Mouse (Mus musculus): Measurements from ENCODE around the gene Msi1.
"Not testable (repeated sequence)": the region's sequence is repeated elsewhere in the genome, so short reads cannot be mapped to it uniquely, and the experiment has no call there.

Gene Msi1

DNA sequence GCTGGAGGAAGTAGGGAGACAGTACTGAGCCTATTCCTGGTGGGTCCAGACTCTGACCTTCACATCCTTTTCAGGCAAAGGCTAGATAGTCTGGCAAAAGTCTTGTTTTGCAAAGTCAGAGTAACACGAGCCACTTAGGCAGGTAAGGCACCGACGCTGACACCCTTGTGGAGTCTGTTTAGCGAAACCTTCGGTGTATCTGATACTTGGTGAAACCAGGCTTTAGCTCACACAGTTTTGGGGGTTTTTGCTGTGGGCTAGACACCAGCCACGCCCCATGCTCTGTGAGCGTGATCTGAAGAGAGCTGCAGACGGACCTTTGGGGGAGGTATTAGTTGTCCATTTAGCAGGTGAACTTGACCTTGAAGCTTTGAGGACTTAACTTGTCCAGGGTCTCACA is 3.8 kb downstream of the Msi1 start:
- no peak for DNase-seq (ENCODE audit: extremely low read depth, low read depth, low spot score)

DNA sequence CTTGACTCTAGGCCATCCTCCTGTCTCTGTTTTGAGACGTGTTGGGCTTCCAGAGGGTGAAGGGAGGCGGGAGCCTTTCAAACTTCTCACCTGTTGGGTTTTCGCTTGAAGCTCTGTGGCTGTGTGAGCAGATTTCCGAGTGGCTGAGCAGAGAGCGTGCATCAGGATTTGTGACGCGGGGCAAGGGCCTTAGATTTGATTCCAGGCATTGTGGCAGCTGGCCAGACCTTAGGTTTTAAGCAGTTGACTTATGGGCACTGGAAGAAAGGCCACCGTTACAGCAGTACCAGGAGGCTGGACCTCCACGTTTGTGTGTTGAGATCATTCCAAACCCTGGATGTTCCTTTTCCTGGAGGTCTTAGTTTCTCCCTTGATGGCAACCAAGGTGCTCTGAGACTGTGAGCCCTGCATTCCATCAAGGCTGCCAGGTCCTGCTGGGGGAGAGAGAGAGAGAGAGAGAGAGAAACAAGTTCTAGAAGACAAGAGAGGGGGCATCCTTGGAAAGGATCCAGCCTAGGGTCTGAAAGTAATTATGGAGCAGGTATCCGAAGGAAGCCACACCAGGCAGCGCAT is 5.0 kb downstream of the Msi1 start:
- DNase-seq (ENCODE audit: extremely low read depth, low read depth, low spot score): no peak

DNA sequence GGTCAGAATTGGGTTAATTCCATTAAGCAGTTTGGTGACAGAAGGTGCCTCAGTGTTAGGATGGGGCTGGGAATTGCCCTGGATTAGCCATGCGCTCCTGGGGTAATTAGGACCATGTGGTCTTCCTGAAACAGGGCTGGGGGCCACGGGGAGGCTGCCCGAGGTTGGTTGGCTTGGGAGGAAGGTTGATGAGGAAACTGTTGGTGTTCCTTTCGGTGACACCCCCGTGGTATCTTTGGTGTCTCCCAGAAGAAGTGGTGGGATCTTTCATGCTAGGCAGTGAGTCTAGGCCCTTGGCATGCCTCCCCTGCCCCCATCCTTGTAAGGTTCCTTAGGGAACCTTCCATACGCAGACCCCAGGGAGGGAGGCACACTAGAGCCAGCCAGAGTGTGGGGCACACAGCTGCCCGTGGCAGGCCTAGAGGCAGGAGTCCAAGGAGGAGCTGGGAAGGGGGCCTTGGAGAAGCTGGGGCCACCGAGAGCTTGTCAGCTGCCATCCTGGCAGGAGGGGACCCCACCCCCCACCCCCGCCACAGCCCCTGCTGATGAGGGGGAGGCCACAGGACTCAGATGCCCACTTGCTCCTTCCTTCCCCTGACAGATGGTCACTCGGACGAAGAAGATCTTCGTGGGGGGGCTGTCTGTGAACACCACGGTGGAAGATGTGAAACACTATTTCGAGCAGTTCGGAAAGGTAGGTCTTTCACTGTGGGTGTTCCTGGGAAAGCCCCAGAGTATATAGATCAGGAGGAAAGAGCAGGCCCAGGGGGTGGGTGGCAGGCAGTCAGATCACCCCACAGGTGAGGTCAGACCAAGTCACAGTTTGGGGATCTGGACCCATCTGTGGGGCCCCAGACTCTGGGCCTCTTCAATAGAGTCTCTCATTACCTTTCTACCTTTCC is 5.7 kb downstream of the Msi1 start:
- DNase-seq (ENCODE audit: extremely low read depth, low read depth, low spot score): no peak

DNA sequence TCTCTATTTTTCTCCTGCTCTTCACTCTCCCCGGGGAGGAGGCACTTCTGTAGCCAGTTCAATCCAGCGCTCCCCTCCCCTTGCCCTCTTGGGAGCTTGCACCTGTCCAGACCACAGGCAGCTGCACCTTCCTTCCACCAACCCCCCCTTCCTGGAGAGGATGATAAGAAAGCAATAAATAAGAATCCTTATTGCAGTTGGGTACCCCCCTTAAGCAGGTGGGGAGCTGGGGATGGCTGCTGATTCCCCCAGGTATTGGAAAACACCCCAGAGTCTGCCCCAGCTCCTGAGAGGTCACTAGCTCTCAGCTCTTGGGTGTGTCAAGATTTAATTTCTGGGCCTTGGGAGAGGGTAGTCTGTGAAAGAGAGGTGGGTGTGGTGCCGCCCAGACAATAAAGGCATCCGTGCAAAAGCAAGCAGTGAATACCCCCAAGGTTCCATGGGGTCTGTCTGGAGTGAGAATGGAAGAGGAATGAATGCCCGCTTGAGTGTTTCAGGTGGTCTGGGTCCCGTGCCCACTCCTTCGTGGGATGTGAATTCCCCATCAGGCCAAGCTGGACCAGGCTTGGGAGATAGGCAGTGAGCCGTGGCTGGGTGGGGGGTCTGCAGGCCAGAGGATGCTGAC is 6.5 kb downstream of the Msi1 start:
- no peak for DNase-seq (ENCODE audit: extremely low read depth, low read depth, low spot score)

DNA sequence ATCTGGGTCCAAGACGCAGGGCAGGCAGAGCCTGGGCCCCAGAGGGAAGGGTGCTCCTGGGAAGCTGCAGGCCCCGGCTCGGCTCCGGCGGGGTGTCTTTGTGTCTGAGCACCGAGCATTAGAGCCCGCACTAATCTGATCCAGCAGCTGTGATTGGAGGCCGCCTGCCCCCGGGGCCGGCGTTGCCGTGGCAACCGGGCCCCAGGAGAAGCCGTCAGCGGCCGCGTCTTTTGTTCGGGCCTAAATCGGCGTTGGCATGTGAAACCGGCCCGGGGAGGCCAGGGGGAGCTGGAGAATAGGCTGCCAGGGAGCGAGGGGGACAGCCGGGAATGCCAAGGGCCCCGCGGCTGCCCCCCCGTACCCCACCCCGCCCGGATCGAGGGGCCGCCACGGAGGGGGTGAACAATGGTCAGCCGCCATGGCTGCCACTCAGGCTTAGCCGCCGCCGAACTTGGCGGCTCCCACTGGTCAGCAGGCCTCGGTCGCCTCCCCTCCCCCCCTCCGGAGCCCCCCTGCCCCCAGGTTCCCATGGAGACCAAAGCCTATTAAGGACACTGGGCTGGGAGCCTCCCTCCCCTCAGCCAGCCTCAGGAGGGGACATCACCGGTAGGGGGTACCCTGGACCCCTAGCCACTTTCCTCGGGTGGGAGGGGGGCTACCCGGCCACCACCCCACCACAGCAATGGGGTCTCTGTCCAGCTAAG is 7.2 kb downstream of the Msi1 start:
- no peak for DNase-seq (ENCODE audit: extremely low read depth, low read depth, low spot score)

DNA sequence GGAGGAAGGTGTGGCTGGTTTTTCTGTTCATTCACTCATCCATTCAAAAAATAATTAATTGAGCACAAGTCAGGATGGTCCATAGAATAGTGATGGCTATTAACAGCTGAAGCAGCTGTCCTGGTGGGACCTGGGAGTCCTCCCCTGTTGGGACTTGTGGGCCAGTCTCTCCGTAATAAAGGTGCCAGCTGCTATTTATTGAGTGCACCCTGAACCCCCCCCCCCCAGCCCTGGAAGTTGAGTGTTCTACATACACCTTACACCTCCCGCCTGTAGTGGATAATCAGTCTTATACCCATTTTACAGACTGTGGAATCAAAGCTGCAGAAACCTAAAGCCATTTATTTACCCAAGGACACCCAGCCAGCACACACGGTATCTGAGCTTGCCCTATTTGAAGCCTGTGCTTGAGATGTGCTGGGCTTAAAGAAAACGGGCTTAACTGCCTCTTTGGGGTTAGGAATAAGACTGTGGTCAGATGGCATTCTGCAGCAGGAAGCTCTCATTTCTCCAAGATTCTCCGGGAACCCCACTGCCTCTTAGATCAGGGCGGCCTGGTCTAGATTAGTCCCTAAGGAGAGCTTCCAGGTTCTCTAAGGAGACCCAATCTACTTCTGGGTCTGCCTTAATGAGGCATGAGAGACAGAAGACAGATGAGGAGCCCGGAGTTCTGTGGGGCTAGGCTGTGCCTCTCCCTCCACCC is 8.0 kb downstream of the Msi1 start:
- no peak for DNase-seq (ENCODE audit: extremely low read depth, low read depth, low spot score)

DNA sequence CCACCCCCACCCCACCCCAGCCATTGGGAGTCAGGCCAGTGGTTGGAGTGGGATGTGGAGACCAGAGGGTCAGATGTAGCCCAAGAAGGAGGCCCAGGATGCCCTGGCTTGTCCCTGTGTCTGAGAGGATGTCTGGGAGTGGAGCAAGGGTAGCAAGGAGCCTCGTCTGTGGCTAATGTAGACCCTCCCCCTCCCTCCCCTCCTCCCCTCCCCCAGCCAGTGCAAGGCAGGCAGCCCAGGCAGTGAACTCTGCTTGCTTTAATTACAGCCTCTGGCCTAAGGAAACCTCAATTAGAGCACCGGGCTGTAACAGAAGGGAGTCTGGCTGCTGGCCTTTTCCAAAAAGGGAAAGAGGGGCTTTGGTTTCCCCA is 8.5 kb downstream of the Msi1 start:
- no peak for DNase-seq (ENCODE audit: extremely low read depth, low read depth, low spot score)

DNA sequence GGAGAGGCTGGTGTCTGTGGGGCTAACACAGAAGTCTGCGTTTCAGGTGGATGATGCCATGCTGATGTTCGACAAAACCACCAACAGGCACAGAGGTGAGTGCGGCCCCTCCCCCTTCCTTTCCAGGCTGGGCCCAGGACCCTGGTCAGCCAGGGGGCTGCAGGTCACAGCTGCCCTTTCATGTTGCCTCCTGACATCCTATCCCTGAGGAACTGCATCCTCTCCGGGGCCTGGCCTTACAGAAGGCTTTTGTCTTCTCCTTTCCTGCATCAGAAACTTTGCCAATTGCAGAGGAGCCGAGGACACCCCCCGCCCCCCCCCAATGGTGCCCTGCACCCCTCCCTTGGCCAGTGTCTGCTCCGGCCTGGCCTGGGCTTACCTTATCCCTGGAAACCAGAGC is 9.3 kb downstream of the Msi1 start:
- no peak for DNase-seq (ENCODE audit: extremely low read depth, low read depth, low spot score)

DNA sequence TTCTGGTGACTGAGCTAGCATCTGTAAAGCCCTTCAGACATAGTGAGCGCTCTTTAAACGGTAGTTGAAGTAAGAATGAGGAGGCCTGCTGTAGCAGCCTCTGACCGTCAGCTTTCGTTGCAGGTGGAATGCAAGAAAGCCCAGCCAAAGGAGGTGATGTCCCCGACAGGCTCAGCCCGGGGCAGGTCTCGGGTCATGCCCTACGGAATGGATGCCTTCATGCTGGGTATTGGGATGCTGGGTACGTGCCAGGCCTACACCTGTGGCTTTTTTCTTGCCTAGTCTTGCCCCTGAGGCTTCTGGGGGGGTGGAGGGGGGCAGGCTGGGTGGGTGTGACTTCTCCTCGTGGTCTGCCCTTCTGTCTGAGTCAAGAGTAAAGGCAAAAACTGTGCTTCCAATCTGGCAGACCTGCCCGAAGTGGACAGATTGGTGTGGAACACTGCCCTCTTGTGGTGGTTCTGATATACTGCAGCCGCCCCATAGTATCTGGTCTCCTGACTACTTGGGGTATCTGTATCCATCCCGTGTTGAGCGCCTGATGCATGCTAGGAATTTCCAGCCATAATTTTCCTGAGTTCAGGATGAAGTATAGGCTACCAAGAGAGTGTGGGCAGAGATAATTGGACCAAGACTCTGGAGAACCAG is 11.9 kb downstream of the Msi1 start:
- DNase-seq (ENCODE audit: extremely low read depth, low read depth, low spot score): no peak

DNA sequence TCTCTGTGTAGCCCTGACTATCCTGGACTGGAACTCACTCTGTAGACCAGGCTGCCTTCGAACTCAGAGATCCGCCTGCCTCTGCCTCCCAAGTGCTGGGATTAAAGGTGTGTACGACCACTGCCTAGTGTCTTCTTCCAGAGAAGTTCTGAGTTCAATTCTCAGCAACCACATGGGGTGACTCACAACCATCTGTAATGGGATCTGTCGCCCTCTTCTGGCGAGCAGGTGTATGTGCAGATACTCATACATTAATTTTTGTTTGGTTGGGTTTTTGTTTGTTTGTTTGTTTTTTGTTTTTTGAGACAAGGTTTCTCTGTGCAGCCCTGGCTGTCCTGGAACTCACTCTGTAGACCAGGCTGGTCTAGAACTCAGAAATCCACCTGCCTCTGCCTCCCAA is 13.3 kb downstream of the Msi1 start:
- DNase-seq (ENCODE audit: extremely low read depth, low read depth, low spot score): not testable (repeated sequence)

DNA sequence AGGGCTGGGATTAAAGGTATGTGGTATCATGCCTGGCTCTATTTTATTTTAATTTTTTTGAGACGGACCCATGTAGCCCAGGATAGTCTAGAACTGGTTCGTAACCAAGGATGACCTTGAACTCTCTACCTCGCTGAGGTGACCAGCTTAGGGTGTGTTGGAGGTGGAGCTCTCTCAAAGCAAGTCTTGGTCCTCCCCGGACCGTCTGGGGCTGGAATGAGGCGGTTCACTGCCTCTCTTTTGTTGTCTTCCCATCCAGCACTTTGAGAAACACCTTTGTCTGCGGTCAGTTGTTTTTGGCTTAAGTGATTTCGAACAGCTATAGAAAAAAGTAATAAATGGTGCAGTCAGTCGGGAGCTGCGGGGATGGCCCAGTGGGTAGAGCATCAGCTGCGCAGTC is 14.7 kb downstream of the Msi1 start:
- no peak for DNase-seq (ENCODE audit: extremely low read depth, low read depth, low spot score)

DNA sequence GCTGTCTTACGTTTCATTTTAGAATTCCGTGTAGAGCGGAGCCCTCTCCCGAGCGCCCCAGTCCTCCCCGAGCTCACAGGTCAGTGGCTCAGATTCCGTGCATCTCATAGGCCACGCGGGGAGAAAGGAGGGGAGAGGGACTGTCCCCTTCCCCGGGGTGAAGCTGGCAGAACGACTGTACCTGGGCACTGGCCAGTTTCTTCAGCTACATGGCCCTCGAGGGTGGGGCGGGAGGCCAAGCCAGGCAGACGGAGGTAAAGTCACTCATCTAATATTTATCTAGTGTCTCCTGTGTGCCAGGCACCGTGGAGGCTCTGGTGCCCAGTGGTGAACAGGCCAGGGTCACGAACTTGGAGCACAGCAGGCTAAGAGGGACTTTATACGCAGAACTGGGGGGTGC is 17.7 kb downstream of the Msi1 start:
- DNase-seq (ENCODE audit: extremely low read depth, low read depth, low spot score): no peak

DNA sequence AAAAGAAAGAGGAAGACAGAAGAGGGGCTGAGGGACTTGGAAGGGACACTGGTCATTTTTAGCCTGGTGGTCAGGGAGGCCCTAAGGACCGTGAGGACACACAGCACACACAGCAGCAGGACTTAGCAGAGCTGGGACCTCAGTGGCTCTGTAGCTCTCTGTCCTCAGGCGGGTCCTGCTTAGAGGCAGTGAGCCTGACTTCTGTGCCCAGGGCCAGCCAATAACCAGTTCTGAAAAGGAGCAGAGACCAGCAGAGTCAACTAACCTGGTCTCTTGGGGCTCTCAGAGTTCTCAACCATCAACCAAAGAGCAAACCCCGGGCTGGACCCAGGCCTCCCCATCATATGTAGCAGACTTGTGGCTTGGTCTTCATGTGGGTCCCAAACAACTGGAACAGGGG is 19.8 kb downstream of the Msi1 start:
- DNase-seq (ENCODE audit: extremely low read depth, low read depth, low spot score): no peak

DNA sequence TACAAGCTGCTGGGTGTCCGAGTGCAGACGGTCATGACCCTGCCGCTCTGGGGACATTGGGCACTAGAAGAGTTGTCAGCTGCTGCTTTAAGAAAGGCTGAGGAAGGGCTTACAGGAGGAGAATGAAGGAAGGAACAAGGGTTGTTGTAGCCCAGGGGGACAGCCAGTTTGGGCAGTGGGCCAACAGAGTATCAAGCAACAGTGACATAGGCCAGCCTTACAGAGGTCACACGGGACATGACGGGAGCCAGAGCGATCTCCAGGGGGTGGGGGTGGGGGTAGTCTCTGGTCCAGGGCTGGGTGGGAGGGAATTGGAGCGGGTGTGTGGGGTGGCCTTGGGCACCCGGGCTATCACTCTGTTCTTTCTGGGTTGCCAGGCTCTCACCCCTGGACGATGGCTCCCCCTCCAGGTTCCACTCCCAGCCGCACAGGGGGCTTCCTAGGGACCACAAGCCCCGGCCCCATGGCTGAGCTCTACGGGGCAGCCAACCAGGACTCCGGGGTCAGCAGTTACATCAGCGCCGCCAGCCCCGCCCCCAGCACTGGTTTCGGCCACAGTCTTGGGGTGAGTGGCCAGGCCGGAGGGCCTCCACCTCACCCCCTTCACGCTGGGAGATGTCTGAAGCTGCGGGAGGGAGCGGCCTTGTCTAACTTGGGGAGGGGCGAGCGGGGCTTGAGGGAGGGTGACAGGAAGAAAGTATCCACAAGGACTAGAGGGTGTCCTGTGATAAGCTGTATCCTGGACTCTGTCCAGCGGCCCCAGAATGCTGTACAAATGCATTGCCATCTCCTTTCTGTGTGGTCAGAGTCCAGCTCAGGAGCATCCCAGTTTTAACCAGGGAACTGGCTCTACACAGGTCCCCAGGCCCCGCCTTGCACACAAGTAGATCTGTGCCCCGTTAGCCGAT is 21.3 kb downstream of the Msi1 start:
- no peak for DNase-seq (ENCODE audit: extremely low read depth, low read depth, low spot score)

DNA sequence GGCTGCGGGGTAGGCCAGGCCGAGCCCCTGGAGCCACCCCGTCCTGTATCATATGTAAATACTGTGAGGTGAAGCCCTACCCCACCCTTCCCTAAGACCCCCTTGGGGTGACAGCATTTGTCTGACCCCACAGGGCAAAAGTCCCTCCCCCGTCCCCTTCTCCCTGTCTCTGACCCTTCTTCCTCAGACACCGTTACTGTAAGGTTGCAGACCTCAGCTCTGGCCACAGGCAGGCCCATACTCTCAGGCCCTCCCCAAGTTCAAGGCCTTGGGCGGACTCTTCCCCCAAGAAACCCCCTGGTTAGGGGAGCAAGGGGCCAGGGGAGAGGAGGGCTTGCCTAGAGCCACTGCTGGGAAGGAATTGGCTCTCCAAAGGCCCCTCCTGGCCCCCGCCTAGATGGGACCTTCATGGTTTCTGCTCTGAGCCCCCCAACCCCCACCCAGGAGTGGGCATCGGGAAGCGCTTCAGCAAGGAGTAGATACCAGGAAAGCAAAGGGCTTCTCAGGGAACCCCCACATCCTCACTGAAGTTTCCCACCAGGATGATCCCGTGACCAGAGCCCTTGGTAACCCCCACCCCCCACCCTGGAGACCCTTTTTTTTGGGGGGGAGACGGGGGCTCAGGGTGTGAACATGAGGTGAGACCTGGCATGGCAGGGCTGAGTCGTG is 25.2 kb downstream of the Msi1 start:
- no peak for DNase-seq (ENCODE audit: extremely low read depth, low read depth, low spot score)

DNA sequence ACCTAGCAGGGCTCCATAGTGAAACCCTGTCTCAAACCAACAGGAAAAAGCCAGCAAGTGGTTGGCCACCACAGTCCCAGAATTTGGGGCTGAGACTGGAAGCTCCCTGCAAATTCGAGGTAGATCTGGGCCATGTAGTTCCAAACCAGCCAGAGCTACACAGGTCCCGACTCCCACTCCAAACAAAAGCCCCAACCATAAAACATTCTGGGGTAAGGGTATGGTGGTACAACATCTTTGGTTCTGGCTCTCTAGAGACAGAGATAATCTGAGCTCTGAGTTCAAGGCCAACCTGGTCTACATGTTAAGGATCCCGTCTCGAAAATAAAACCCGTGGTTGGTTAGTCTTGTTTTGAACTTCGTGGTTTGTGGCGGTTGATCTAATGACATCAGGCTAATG is 26.4 kb downstream of the Msi1 start:
- no peak for DNase-seq (ENCODE audit: extremely low read depth, low read depth, low spot score)

DNA sequence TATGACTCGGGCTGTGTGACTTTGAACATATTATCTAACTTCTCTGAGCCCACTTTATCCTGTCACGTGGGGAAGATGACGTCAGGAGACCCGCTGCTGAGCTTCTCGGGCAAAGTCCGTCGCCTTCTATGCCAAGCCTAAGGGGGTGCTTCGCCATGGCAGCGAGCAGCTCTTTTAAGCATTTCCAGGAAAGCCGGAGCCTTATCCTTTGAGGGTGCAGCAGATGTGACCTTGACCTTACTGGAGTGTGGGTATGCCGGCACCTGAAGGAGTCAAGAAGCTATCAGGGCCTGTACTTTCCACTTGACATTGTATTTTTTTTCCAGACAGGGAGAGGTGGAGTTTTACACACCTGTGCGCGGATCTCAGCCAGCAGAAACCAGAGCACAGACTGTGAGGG is 29.5 kb downstream of the Msi1 start:
- no peak for DNase-seq (ENCODE audit: extremely low read depth, low read depth, low spot score)

DNA sequence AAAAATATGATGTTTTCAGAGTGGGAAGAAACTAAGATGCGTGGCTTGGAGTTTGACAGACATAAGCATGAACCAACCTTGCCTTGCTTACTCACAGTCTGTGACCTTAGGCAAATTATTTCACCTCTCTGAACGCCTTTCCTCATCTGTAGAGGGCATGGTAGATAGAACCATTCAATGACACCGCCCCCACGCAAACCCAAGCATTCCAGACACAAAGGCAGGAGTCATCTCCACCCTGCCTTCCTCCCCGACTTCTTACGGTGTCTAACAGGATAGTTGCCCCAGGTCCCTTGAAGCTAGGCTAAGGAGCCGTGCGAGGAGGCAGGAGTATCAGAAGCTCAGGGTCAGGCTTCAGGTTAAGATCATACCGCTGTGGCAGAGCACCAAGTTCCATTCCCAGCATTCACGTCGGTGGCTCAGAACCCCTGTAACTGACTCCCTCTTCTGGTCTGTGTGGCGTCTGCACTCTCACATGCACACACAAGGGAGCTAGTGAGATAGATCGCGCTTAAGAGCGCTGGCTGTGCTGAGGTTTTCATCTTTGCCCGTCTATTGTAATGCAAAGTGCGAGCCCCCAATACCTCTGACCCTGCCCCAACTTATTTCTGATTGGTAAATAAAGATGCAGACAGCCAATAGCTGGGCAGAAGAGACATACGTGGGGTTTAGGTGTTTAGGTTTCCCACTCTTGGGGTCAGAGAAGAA is 35.2 kb downstream of the Msi1 start:
- DNase-seq (ENCODE audit: extremely low read depth, low read depth, low spot score): no peak

Measured in fat pad, adult 2 months (tissue).